Mouse (Mus musculus) CD4-positive, CD25-positive, alpha-beta regulatory T cell, adult 4 months (primary cell): ENCODE data around the gene Dut. TPM values are rescaled to one million over a fixed set of nuclear protein-coding genes. Genes with fewer than 3 reads are reported as not detected.

Experiments used
- ATAC-seq: one replicate; pipeline ENCODE4 v1.8.0; 2017
- polyA plus RNA-seq, 2 experiments: library from polyadenylated mRNA; unstranded; fragments of 100-300 nt; shearing (Covaris generic); gene quantifications; one replicate each; pipeline ENCODE4 v1.2.1; 2017

Dut gene
- 10 to 100 TPM; 40.8 to 41.1 TPM for polyA plus RNA-seq

DNA sequence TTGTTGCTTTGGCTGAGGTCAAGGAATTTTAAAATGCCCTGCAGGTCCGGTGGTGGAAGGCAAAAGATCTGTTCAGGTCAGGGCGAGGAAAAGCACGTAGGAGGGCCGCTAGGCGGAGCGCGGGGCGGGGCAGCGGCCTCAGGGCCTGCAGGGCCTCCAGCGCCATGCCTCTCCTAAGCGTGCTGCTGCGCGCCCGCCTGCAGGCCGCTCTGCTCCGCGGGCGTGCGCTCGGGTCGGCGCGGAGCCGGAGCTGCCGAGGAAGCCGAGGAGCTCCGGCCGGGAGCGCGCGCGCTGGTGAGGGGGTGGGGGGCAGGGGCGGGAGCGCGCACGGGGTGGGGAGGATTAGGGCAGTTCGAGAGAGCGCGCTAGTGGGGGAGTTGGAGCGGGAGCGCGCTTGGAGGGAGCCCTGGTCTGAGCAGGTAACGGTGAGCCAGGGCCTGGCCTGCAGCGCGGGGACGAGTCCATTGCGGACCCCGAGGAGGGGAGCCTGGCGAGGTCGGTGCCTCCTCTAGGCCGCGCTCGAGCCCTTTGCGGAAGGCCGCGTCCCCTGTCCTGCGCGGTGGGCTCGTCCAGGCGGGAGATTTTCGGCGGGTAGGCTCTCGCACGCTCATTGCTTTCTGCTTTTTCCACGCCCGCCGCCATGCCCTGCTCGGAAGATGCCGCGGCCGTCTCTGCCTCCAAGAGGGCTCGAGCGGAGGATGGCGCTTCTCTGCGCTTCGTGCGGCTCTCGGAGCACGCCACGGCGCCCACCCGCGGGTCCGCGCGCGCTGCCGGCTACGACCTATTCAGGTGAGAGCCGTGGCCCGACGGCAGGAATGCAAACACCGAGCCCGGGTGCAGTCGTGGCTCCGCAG, at the start of gene Dut:
Gene Dut, plus strand, starts transcription at position 83 of the 854 bp plus-strand sequence.
- ATAC-seq = peak; percentile 93

DNA sequence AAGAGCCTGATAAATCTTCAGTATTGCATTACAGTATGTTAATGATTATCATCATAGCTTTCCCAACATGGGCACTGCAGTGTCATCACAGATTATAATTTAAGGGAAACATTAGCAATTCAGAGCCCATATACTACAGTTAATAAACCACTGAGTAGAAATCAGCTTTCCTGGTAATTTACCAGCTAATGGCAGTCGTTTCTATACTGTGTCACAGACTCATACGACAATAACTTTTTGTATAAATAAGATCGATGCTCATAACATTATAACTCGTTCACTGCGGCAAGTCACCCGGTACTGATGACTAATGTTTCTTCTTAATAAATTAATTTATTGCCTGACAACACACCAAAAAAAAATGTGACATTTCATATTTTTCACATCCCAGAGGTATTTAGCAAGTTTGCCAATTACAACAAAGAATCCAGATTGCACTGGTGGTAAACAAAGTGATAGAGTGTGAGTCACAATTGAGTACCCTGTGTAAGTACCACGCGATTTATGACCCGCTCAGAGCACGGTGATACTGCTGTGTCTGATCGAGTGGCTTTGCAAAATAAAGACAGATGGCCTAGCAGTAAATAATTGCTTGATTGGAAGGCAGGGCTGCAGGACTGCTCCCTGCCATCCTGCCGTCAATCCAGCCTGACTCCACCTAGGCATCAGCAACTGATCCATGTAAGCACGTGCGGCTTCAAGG, 37.9 kb upstream of the Dut start:
- no peak for ATAC-seq

DNA sequence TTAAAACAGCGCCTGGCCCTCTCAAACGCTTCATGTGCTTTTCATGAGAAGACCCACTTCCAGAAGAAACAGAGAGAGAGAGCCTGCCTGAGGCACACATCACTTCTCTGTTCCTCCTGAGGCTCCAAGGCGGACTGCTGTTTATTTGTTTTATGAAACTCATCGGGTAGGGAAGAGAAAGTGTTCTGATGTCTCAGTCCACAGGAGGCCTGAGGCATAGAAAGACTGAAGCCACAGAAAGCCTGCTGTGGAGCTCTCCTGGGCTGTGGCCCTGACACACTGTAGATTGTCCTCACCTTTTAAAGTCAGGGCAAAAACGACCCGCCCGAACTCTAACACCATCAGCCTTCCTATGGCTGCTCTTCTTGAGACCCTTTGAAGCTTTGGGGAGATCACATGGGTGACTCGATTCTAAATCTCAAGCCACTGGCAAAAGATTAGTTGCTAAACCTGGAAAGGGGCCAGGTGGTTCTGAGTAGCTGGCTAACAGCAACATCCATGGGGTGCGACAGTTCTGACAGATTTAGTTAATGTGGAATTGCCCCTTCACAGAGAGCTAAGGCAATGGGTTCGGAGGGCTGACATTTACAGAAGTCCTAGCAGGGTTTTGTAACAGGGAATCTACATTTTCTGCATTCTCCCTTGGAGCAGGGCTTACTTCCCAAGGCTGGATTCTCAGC, 35.0 kb upstream of the Dut start:
- no peak for ATAC-seq

DNA sequence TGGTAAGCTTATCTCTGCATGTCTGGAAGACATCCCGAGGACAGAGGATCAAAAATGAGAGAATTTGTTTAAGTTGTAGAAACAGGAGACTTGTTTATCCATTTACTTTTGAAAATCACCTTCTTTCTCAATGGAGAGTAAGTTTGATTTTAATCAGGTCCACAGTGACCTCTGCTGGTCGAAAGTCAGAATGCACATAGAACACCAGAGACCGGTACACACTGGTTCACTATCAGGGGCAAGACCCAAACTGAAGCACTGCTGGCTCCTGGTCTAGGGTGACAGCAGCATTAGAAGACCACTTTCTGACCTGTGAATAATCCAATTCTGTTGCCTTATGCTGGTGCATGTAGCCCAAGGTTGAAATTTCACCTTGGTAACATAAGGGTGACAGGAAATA, 32.4 kb upstream of the Dut start:
- ATAC-seq = peak; percentile 67

DNA sequence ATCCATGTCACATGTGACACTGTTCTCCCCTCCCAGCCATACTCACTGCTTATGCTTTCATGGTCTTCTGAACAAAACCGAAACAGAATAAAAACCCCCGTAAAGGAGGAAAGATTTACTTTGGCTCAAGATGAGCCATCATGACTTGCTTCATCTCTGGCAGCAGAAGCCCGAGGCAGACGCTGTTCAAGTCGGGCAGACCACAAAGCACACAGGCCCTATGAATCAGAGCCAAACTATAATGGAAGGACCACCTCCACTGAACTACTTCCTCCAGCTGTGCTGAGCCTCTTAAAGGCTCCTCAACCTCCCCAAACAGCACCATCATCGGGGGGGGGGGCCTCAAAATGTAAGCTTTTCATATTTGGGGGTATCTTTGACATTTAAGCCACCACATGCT, 29.7 kb upstream of the Dut start:
- ATAC-seq = no peak

DNA sequence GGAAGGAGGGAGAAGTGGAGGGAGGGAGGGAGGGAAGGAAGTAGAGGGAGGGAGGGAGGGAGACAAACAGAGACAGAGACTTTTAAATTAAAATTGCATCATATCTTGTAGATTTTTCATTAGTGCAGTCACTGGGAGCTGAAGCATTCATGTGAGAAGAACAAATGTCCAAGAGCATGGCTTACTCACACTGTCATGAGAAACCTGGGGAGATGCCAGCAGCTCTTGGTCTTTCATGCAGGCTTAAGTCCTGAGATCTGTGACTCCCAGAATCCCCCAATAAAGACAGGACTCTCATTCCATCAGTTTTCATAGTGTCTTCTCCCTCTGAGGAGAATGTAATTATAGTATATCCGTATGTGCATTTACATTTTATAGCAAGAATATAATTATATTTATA, 28.4 kb upstream of the Dut start:
- ATAC-seq = no peak

DNA sequence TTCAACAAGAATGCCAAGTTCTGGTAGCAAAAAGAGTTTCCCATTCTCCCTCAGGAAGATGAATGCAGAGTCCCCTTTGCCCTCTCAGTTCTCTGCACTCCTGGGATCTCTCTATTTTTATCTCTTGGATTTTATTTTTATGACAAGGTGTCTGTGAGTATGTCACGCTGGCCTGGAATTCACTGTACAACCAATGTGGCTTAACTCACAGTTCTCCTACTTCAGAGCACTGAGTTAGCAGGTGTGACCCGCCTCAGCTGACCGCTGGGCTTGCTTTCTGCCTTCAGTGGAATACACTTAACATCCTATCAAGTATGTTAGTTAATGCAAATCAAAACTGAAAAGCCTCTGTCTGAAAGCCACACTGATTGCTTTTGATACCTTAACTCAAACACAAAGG, 27.7 kb upstream of the Dut start:
- no peak for ATAC-seq

DNA sequence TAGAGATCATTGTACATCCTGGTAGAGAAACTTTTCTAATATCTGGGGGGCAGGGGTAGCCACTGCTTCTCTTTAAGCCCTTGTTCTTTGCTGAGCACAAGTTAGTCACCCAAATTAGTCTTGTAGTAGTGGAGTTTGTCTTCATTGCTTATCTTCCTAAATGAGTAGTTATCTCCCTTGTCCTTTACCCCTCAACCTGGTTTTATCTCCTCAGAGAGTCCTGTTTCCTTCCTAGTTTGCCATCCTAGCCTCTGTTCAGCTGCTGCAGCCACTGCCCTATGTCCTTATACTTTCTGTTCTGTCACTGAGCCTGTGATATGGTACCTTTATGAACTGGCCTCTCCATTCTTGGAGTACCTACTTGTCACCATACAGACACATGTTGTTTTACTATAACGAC, 25.3 kb upstream of the Dut start:
- no peak for ATAC-seq

DNA sequence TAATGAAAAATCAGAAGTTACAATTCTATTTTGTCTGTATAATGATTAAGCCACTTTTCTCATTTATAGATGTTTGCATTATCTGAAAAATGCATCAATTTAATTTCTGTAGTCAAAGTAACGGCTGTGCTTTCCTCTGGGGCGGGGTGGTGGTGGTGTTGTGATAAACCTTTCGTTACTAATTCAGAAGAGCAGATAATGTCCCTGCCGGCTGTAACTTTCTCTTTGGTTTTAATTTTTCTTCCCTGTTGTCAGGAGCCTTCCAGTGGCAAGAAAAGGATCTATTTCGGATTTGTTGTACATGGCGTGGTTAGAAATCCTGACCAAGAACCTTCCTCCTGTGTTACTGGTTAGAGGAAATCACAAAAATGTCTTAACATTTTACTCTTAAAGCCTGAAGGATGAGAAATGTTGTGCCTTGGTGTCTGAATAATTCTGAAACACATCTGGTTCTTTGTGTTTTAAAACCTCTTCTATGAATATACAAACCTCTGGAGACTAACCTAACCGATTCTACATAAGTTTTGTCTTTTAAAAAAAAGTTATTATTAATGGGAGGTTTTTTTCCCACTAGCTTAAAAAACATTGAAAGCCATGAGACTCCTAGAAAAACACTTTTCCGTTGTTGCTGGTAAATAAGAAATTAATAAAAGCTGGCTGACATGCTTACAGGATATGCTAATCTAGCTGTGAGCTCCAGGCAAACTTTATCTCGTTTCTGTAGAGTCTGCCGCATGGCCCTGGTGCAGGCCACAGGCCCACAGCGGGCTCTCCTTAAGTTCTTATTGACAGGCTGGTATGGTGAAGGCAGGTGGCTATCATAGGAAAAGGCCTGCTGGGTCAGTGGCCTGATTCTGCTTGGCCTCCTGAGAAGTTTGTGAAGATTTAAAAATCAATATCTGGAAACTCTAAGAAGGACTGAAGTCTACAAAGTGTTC, 18.2 kb upstream of the Dut start:
- ATAC-seq = no peak

DNA sequence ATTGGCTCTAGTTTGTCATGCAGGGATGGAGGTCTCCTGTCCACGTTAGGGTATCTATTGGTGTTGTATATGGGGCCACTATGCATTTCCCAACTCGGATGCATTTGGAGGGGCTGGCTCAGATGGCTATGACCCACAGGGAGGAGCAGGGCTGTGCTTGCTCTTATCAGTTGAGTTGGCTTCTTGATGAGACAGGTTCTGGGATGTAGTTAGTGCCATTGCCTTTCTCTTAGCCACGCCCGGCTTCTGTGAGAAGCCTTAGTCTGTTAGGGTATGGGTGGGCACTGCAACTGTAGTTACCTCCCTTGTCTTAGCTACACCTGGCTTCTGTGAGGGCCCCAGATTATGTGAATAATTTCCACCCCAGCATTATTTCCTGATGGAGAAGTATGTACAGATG, 14.8 kb upstream of the Dut start:
- no peak for ATAC-seq

DNA sequence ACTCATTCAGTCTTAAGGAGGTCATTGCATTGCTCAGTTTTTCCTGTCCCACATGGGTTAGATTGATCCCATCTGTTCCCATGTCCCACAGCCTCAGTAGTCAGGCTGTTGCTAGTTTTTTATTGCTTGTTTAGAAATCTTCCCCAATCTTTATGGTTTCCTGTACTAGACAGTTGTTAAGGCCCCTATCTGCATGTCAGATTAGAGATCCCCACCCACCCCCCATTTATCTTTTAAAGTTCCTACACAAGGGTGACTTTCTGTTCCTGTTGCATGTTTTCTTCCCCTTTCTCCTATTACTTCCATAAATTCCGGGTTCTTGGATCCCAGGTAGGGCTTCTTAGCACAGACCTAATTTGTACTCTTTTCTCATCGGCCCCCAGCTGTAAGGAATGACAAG, 13.5 kb upstream of the Dut start:
- no peak for ATAC-seq

DNA sequence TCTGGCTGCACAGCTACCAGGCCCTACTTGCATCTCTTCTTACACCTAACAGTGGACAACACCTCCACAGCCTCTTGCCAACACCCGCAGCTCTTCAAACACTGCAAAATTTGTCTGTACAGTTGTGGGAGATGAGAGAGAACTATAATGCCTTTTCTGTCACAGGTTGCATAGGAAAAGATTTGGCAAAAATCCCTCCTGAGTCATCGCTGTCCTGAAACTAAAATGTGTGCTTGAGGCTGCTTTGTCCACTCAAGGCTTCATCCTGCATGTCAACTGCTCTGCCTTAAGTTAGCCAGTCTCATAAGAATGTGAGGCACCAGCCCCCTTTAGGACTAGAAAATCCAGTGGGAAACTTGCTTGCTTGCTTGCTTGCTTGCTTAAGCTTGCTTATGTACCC, 12.9 kb upstream of the Dut start:
- ATAC-seq = no peak

DNA sequence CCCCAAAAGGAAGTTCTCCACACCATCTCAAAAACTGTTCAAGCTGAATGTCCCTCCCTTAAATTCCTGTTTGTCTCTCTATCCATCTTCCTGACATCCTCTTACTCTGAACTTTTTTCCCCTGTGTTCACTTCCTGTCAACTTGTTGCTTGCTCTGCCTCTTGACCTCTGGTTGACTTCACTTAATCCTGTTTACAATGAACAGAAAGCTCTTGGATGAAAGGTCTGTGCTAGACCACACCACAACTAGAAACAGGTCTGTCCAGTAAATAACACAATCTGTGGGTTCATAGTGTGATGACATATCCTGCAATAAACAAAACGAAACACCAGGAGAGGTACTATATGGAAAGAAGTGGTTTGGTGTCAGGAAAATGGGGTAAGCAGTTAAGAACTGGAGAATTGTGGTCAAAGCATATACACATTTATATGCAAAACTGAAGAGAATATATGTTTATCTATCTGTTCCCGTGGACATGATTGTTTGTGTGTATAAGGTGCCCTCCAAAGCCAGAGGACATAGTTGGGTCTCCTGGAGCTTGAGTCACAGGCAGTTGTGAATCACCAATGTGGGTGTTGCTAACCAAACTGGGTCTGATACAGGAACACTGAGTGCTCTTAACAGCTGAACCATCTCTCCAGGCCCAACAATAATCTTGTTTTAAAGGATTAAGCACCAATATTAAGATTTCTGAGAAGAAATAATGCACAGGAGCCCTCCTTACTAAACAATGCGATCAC, 1.3 kb upstream of the Dut start:
- no peak for ATAC-seq

DNA sequence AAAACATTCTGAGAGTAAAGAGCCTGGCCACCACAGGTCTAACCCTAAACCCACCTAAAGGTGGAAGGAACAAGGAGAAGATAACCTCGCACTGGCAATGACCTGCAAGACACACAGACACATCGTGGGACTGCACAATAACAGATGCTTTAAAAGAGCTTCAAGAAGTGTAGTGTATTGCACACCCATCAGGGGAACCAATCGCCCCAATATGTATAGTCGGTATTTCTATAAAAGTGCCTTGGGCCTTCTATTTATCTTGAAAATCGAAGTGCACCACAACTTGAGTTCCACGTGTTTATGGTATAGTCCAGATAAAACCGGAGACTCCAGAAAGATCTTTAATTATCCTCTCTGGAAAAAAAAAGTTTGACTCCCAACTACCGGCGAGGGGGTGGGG, 321 bp upstream of the Dut start:
- ATAC-seq = no peak

DNA sequence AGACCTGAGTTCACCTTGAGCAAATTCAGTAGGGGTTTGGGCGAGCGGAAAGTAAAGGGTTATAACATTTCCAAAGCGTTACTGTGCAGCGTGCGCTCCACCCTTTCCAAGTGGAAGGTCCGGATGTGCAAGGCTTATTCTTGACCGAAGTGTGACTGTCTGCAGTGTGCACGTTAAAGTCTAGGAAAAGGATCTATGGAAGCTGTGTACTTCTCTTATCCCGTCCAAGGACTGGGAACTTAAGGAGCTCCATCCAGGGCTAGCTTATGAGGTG, 909 bp downstream of the Dut start:
- no peak for ATAC-seq

DNA sequence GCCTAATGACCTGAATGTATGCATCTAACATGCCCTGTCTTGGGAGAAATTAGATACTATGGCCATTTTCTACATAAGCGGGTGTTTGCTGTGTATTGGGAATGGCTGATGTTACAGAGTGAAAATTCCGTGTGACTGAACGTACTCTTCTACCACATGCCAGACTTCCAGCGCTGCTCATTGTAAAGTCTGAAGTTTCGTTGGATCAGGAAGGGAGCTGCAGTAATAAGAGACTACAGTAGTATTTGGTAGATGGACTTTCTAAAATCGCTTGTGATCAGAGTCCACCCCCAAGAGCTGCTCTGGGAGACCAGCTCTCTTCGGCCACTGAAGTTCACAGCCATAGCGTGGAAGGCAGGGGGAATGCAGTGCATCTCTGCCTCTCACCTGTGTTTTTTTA, 1.3 kb downstream of the Dut start:
- no peak for ATAC-seq

DNA sequence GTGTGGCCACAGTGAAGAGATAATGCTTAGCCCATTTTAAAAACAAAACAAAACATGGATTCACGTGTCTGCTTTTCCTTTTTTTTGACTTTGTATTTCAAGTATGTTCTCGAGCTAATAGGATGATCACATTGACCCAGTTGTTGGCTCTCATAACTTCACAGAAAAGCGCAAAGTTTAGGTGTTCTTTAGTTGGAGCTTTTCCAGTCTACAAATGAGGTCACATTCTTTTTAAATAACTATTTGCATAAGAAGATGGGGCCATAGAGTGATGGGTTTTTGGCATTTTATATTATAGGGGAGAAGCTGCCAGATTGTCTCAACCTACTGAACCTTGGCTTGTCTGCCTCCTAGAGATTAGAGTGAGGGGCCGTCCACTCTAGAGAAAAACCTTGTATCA, 2.3 kb downstream of the Dut start:
- no peak for ATAC-seq

DNA sequence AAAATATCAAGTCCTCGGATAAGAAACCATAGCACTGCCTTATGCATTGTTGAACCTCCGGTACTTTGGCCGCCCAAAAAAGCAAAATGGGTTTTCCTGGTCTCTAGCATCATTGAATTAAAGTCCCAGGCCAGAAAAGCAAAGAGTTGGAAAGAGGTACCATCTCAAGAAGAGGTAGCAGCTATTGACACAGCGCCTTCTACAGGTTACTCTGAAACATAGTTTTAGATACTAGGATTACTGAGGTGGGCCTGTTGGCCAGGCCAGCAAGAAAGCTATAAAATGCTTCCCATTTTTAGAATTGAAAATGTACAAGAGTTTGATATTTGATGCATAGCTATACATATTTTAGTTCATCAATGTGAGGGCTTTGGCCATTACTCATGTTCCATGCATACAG, 2.9 kb downstream of the Dut start:
- ATAC-seq = no peak

DNA sequence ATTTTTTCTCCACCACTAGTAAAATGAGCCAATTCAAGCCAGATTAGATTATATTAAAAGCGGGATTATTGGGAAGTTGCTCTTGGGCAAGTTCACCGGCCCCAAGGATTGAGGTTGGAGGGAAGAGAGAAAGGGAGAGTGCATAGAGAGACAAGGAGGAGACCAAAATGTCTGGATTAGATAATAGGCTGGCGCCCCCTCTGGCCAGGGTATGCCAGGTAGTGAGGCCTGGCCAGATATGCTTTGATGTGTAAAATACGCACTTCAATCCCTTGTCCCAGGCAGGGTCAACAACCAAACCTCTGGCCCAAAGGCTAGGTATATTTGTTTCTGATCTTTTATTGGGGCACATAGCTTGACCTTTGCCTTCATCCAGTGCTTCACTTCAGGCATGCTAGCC, 4.8 kb downstream of the Dut start:
- ATAC-seq = no peak

DNA sequence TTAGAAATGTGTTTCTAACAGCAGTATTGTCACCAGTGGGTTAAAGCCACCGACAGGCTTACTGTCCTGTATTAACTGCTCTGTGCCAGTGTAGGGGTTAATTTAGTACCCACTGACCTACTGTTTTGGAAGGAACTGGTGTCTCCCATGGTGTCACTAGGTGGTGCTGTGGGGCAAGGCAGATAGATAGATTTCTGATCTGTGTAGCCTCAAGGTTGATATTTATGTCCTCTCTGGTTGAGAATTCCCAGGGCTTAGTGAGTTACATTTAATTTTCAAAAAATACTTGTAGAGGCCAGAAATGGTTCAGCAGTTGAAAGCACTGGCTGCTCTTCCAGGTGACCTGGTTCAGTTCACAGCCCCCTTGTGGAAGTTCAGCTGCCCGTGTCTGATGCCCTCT, 5.3 kb downstream of the Dut start:
- ATAC-seq = no peak

DNA sequence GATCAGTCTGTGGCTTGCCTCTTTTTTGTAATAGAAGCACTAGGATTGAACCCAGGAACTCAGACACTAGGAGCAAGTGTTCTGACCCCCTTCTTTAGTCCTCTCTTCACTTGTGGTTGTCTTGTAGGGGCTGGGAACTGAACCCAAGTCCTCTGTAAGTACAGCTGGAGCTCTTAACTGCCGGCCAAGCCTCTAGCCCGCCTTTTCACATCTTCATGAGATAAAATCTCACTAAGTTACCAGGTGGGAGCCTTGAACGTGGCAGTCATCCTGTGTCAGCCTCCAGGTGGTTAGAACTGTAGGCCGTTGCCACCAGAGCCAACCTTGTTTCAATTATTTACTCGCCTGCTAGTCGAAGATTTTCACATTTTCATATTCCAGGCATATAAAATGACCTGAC, 6.7 kb downstream of the Dut start:
- no peak for ATAC-seq

DNA sequence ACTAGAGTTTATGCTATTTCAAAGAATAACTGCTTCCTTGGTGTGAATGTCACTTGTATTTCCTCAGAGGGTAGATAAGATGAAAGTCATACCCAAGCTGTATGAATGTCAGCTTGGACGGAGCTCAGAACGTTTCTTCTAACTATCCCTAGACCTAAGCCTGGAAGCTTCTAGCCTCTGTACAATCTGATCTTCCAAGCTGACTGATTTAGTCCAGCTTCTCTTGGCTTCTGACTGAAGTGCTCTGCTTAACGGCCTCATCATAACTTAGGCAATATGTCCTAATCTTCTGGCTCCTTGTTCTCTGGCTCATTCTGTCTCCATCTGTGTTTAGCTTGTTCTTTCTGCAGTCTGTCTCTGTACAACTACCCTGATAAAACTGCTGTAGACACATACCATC, 7.6 kb downstream of the Dut start:
- no peak for ATAC-seq
